Comparison of ENCODE assay signal across 8 mouse cellular contexts in the genomic region with DNA sequence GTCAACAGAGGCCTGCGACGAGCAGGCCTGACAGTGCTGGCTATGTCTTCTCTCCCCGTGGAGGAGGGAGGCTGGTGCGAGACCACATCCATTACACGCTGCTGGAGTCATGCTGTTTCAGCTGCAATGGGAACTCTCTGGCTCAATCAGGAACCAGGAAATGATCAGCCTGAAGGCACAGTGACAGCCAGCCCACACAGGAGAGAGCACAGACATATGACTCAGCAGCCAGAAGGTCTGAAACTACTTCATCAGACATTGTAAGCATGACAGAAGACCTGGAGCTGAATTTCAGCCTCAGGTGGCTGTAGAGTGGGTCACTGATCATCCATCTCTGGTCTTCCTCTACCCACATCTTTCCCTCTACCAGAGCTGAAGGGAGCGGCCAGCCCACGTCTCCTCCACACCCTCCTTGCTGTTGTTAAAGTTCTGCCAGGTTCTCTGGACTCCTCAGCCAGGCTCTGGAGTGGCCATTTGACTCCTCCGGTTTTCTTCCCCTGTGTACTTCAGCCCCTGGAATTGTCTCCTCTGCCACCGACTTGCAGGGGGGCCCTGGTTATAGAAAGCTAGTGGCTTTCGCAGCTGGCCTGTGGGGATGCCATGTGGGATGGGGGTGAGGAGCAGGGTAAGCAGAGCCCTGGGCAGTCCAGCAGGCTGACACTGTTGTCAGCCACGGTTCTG. TPM values are rescaled to one million over a fixed set of nuclear protein-coding genes. Genes with fewer than 3 reads are reported as not detected.
A peak's percentile ranks its signal among the peaks of the same experiment; 100 is the strongest.
DNase-seq lines count a peak whose midpoint lies in the region; ATAC-seq and TF ChIP-seq lines count a peak whose summit lies in the region.
"Had no signal": no experiment of that assay in that cellular context is flagged by ENCODE, and none has a peak within 500 bp of the region (broad histone marks: within the 10 kb centered on the region; RNA-seq: fewer than 3 reads in every experiment).

No protein-coding gene starts in this region.

- peak; percentile 38; the same call in 1 of the 2 replicates for ATAC-seq in lung, postnatal 0 days
- peak; percentile 81 for ATAC-seq in common myeloid progenitor, adult 5-6 weeks (replicated peaks; ENCODE audit: low read depth, poor library complexity, severe bottlenecking)

- no peak overlapping the region for H3K27ac ChIP-seq in lung, postnatal 0 days (ENCODE audit: low read length)
- H3K27ac ChIP-seq: liver, embryonic 15.5 days had no signal

- H3ac ChIP-seq in myocyte (ENCODE audit: control insufficient read depth, insufficient read length) = peak overlapping the region; percentile 7

- no peaks in the 10 kb centered on the region for H3K79me2 ChIP-seq in myocyte (ENCODE audit: control insufficient read depth, insufficient read depth)

- no peak overlapping the region for H3K9ac ChIP-seq in lung, postnatal 0 days (replicated peaks; ENCODE audit: low read depth)
- H3K9ac ChIP-seq: liver, embryonic 15.5 days had no signal

- no peak for TF ChIP-seq EP300 in lung, postnatal 0 days (IDR thresholded peaks at IDR 0.05)

- peak; percentile 34 for DNase-seq in lung, postnatal 0 days (ENCODE audit: low spot score)
- DNase-seq in lung, postnatal 14 days = no peak
- peak; percentile 31 for DNase-seq in induced T-regulatory cell, adult 2 months (ENCODE audit: low read depth)
- DNase-seq in spleen, adult 18-20 months = no peak
- DNase-seq in lung, postnatal 25 days (ENCODE audit: low spot score) = no peak

- no peaks in the 10 kb centered on the region for H3K27me3 ChIP-seq in lung, postnatal 0 days (replicated peaks; ENCODE audit: insufficient read depth, low read length)
- H3K27me3 ChIP-seq in myocyte (ENCODE audit: control insufficient read depth, insufficient read depth, insufficient read length) = no peaks in the 10 kb centered on the region
- H3K27me3 ChIP-seq: liver, embryonic 15.5 days had no signal

- peak; percentile 38 for TF ChIP-seq POLR2A in myocyte (IDR thresholded peaks at IDR 0.05; ENCODE audit: insufficient read length, low read depth)

- H3K36me3 ChIP-seq in lung, postnatal 0 days (ENCODE audit: insufficient read depth, low read length) = no peaks in the 10 kb centered on the region
- no peaks in the 10 kb centered on the region for H3K36me3 ChIP-seq in myocyte (ENCODE audit: control insufficient read depth, insufficient read depth)
- H3K36me3 ChIP-seq: liver, embryonic 15.5 days had no signal

- H3K4me2 ChIP-seq in lung, postnatal 0 days (replicated peaks; ENCODE audit: low read depth, low read length) = no peak overlapping the region
- H3K4me2 ChIP-seq in myocyte (ENCODE audit: low read depth) = peak overlapping the region; percentile 69
- H3K4me2 ChIP-seq: liver, embryonic 15.5 days had no signal

- no peaks in the 10 kb centered on the region for H3K9me3 ChIP-seq in lung, postnatal 0 days (ENCODE audit: low read length)
- H3K9me3 ChIP-seq: liver, embryonic 15.5 days had no signal

- whole genome bisulfite sequencing in lung, postnatal 0 days = 65% methylated on average over 11 of the region's 11 CpGs

- no peak overlapping the region for H3K4me3 ChIP-seq in lung, postnatal 0 days (ENCODE audit: low read depth, low read length)
- H3K4me3 ChIP-seq in myocyte = no peak overlapping the region
- H3K4me3 ChIP-seq: liver, embryonic 15.5 days had no signal

- TF ChIP-seq CTCF in lung, postnatal 0 days (IDR thresholded peaks at IDR 0.05) = no peak

- H3K4me1 ChIP-seq in lung, postnatal 0 days (ENCODE audit: insufficient read depth, low read depth, low read length) = no peaks in the 10 kb centered on the region

TF ChIP-seq in myocyte, 11 proteins besides CTCF, POLR2A, EP300 and RAD21:
- TF ChIP-seq MYOG (IDR thresholded peaks at IDR 0.05; ENCODE audit: control insufficient read depth in 1 of 3, insufficient read depth in 1 of 3, insufficient read length in 2 of 3, low read depth in 2 of 3) (peak in 1 of 3 experiments; percentile 63), USF1 (IDR thresholded peaks at IDR 0.05; ENCODE audit: low read depth) (no peak), MYOD1 (IDR thresholded peaks at IDR 0.05; ENCODE audit: control insufficient read depth in 1 of 3, insufficient read length in 2 of 3, low read depth in 2 of 3) (peak in 1 of 3 experiments; percentile 2)

RNA-seq across cellular contexts. Expression of a gene that starts 27.4 kb away (rescaled TPM):
- 26.0 and 27.0 TPM in 2 replicates for polyA plus RNA-seq in lung, postnatal 0 days (2015; fragmentation: Nextera tagmentation; extraction: Ambion mirVana)
- total RNA-seq in common myeloid progenitor, adult 5-6 weeks (2017) = 82.2 and 94.0 TPM in 2 replicates
- 71.5 TPM for polyA plus RNA-seq in myocyte (2012; fragmentation: generic; extraction: Trizol)

Comparison
In these comparisons a context has a peak if more than half of its experiments do, and no peak if none do; other contexts are left out.
1. DNase-seq: peak in lung, postnatal 0 days (single experiment) and induced T-regulatory cell, adult 2 months (single experiment); none in lung, postnatal 14 days (single experiment), spleen, adult 18-20 months (0 of 2) and lung, postnatal 25 days (single experiment).